Mouse (Mus musculus) erythroblast, embryonic 14.5 days (primary cell): ENCODE results near the gene Plaa. TPM values are rescaled to one million over a fixed set of nuclear protein-coding genes. Genes with fewer than 3 reads are reported as not detected.

Experiments
- H3K27me3 ChIP-seq: 2 replicates; pipeline ENCODE4 v1.6.1; 2012; ENCODE audit warnings: inconsistent platforms; ENCODE audit not compliant: control insufficient read depth
- H3K36me3 ChIP-seq: 2 replicates; pipeline ENCODE4 v1.6.1; 2012; ENCODE audit warnings: mild to moderate bottlenecking, inconsistent platforms; ENCODE audit not compliant: control insufficient read depth
- H3K4me1 ChIP-seq: 2 replicates; pipeline ENCODE4 v1.6.1; 2012; ENCODE audit warnings: inconsistent platforms; ENCODE audit not compliant: control insufficient read depth
- H3K4me3 ChIP-seq: replicated peaks from 2 replicates; pipeline ENCODE3; 2012; ENCODE audit warnings: moderate library complexity, mild to moderate bottlenecking, inconsistent platforms
- H3K9me3 ChIP-seq: 2 replicates; pipeline ENCODE4 v1.6.1; 2012; ENCODE audit warnings: low read length, inconsistent platforms, mixed read lengths; ENCODE audit not compliant: control insufficient read depth
- GATA1 ChIP-seq: IDR thresholded peaks from 2 replicates; pipeline ENCODE4 v1.6.1; 2012; ENCODE audit warnings: low read length, inconsistent platforms, mixed read lengths
- TAL1 ChIP-seq: IDR thresholded peaks from 3 replicates; pipeline ENCODE4 v1.6.1; 2012; ENCODE audit warnings: low read length, inconsistent platforms, mixed read lengths
- polyA plus RNA-seq: library from polyadenylated mRNA; stranded (reverse); fragments of >175 nt; gene quantifications from 2 replicates; pipeline ENCODE4 v1.2.3, GENCODE M21; 2012

Plaa gene
- polyA plus RNA-seq, 1 experiment: 1.6 TPM

DNA sequence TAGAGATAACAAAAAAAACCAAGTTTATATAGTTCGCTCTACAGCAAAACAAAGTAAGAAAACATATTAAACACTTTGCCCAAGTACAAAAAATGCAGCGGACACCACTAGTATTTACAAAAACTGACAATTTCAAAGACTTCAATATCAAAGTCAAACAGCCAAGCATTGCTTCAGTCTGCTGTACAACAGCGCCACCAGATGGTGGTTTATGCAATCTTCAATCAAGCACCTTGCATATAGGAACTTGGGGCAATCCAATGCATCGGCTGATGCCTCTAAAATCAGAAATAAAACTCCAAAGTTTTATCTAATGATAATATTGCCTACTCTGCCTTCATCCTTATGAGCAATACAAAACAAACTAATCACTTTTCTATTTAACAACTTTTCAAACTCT, 85.4 kb downstream of the Plaa start:
- TF ChIP-seq TAL1 (no peak), GATA1 (no peak)
- Histone ChIP-seq H3K4me3 (no peak overlapping the region), H3K4me1 (no peaks in the 10 kb centered on the region), H3K27me3 (no peaks in the 10 kb centered on the region), H3K36me3 (peaks cover 17% of the 10 kb centered on the region), H3K9me3 (no peaks in the 10 kb centered on the region)

Other genes starting within 250 kb of the Plaa start
- not detected in 2 replicates for gene Gm10306, start 46.7 kb downstream of the Plaa start, polyA plus RNA-seq
- gene Caap1, start 46.4 kb downstream of the Plaa start, polyA plus RNA-seq: 0.28 and 0.37 TPM in 2 replicates
- gene Ift74, start 11.2 kb upstream of the Plaa start, polyA plus RNA-seq: not detected in 2 replicates
- not detected in 2 replicates for gene Lrrc19, start 46.9 kb upstream of the Plaa start, polyA plus RNA-seq
- not detected in 2 replicates for gene Tek, start 136.0 kb upstream of the Plaa start, polyA plus RNA-seq